Mouse (Mus musculus) R1 (cell line): ENCODE measurements at regions not wholly inside any gene's neighbourhood (a gene's known extent, or its start where the extent isn't known, plus 50 kb on each side); places are given as distances from the start of the nearest gene placed in this dataset.

Source experiments
- DNase-seq: peaks from one replicate; pipeline ENCODE4 v3.0.0-alpha.2; 2018; ENCODE audit warnings: low read depth, low spot score

- no peak for DNase-seq
Measured at GRCm38 (mm10) chr14:106924026-106924425, 818.0 kb downstream of the Trim52 start.

GRCm38 (mm10) chr14:106924443-106924842 lies 818.4 kb downstream of the Trim52 start:
- DNase-seq: no peak

- DNase-seq: no peak
Measured at GRCm38 (mm10) chr14:106945261-106945660, 839.3 kb downstream of the Trim52 start.

- DNase-seq: no peak
Measured at GRCm38 (mm10) chr14:106977958-106978357, 872.0 kb downstream of the Trim52 start.

- DNase-seq: peak; percentile 33
Measured at GRCm38 (mm10) chr14:106980752-106981151, 874.8 kb downstream of the Trim52 start.

- no peak for DNase-seq
Measured at GRCm38 (mm10) chr14:106997565-106998279, 891.7 kb downstream of the Trim52 start.

GRCm38 (mm10) chr14:107004981-107005380 lies 899.0 kb downstream of the Trim52 start:
- no peak for DNase-seq

- DNase-seq: no peak
Measured at GRCm38 (mm10) chr14:107009617-107010016, 903.6 kb downstream of the Trim52 start.

GRCm38 (mm10) chr14:107033807-107034206 lies 927.8 kb downstream of the Trim52 start:
- DNase-seq: no peak

- DNase-seq: no peak
Measured at GRCm38 (mm10) chr14:107051946-107052551, 946.1 kb downstream of the Trim52 start.

- DNase-seq: no peak
Measured at GRCm38 (mm10) chr14:107068592-107068991, 962.6 kb downstream of the Trim52 start.

GRCm38 (mm10) chr14:107080407-107080806 lies 974.4 kb downstream of the Trim52 start:
- DNase-seq: no peak
